Mouse (Mus musculus) erythroblast, embryonic 14.5 days (primary cell): ENCODE measurements around the gene Lhpp.

Experiments
- GATA1 ChIP-seq: IDR thresholded peaks from 2 replicates; pipeline ENCODE4 v1.6.1; 2012; ENCODE audit warnings: low read length, inconsistent platforms, mixed read lengths
- TAL1 ChIP-seq: IDR thresholded peaks from 3 replicates; pipeline ENCODE4 v1.6.1; 2012; ENCODE audit warnings: low read length, inconsistent platforms, mixed read lengths

GRCm38 (mm10) chr7:132641606-132642005, 31.2 kb downstream of the Lhpp start:
- TF ChIP-seq GATA1 = no peak
- TF ChIP-seq TAL1 = no peak
